Mouse (Mus musculus) myocyte (in vitro differentiated cells): ENCODE data around the gene Gm11983. TPM values are rescaled to one million over a fixed set of nuclear protein-coding genes. Genes with fewer than 3 reads are reported as not detected.

ENCODE experiments used
- H3K27me3 ChIP-seq: one replicate; pipeline ENCODE4 v1.6.1; 2011; ENCODE audit not compliant: control insufficient read depth, insufficient read depth, insufficient read length
- H3K36me3 ChIP-seq: one replicate; pipeline ENCODE4 v1.6.1; 2011; ENCODE audit not compliant: control insufficient read depth, insufficient read depth
- H3K4me2 ChIP-seq: one replicate; pipeline ENCODE4 v1.6.1; 2011; ENCODE audit warnings: low read depth, control low read depth
- H3K4me3 ChIP-seq: one replicate; pipeline ENCODE4 v1.5.1; 2011; ENCODE audit warnings: mild to moderate bottlenecking, control low read depth, moderate library complexity
- H3K79me2 ChIP-seq: one replicate; pipeline ENCODE4 v1.6.1; 2011; ENCODE audit not compliant: control insufficient read depth, insufficient read depth
- H3ac ChIP-seq: one replicate; pipeline ENCODE4 v1.6.1; 2011; ENCODE audit not compliant: control insufficient read depth, insufficient read length
- E2F4 ChIP-seq: IDR thresholded peaks from one replicate; pipeline ENCODE4 v1.6.1; 2011; ENCODE audit warnings: mild to moderate bottlenecking, control low read depth, moderate library complexity; ENCODE audit not compliant: insufficient read depth
- MYOG ChIP-seq, 3 experiments: IDR thresholded peaks; one replicate each; pipeline ENCODE4 v1.6.1; 2011; ENCODE audit warnings: control low read depth in 2 of 3, low read depth in 2 of 3, mild to moderate bottlenecking in 2 of 3; ENCODE audit not compliant: insufficient read length in 2 of 3, control insufficient read depth in 1 of 3, insufficient read depth in 1 of 3
- POLR2A ChIP-seq: IDR thresholded peaks from one replicate; pipeline ENCODE4 v1.6.1; 2011; ENCODE audit warnings: low read depth, mild to moderate bottlenecking, control low read depth, moderate library complexity; ENCODE audit not compliant: insufficient read length
- POLR2AphosphoS2 ChIP-seq: IDR thresholded peaks from one replicate; pipeline ENCODE4 v1.6.1; 2011; ENCODE audit warnings: low read depth, control low read depth; ENCODE audit not compliant: insufficient read length
- SRF ChIP-seq: IDR thresholded peaks from one replicate; pipeline ENCODE4 v1.6.1; 2011; ENCODE audit warnings: low read depth; ENCODE audit not compliant: control insufficient read depth, insufficient read length
- polyA plus RNA-seq: library from polyadenylated mRNA; unstranded; fragments of >200 nt; fragmentation: generic; extraction: Trizol; gene quantifications from one replicate; pipeline ENCODE4 v1.2.1, GENCODE M21; 2012; ENCODE audit warnings: missing spikeins

Gene Gm11983
- polyA plus RNA-seq, 1 experiment = not detected

DNA sequence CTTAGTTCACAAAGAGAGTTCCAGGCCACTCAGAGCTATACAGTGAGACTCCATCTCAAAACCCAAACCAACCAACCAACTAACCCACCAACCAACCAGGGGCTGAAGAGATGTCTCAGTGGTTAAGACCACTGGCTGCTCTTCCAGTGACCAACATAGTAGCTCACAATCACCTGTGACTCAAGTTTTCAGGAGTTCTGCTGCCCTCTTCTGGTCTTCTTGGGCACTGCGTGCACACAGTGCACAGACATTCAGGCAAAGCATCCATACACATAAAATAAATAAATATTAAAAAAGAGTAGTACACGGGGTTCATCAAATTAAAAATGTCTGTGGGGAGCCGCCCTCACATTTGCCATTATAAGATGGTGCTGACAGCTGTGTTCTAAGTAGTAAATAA is 46.8 kb downstream of the Gm11983 start:
- Histone ChIP-seq H3K27me3 (no peaks in the 10 kb centered on the region), H3K4me3 (no peak overlapping the region), H3ac (no peak overlapping the region), H3K4me2 (no peak overlapping the region), H3K36me3 (no peaks in the 10 kb centered on the region), H3K79me2 (no peaks in the 10 kb centered on the region)
- no peak for TF ChIP-seq E2F4
- no peak for TF ChIP-seq POLR2A
- no peak for TF ChIP-seq MYOG (IDR thresholded peaks at IDR 0.05; ENCODE audit: control insufficient read depth in 1 of 3, insufficient read depth in 1 of 3, insufficient read length in 2 of 3, low read depth in 2 of 3)
- no peak for TF ChIP-seq POLR2AphosphoS2
- TF ChIP-seq SRF = no peak

Other genes starting within 250 kb of the Gm11983 start
- gene Nacad, start 231.6 kb downstream of the Gm11983 start, polyA plus RNA-seq = 1.00 TPM
- gene Tbrg4, start 211.6 kb downstream of the Gm11983 start, polyA plus RNA-seq = 71.7 TPM
- not detected for gene Wap, start 199.0 kb downstream of the Gm11983 start, polyA plus RNA-seq
- 0.19 TPM for gene Ramp3, start 179.1 kb downstream of the Gm11983 start, polyA plus RNA-seq
- gene Adcy1, start 225.8 kb upstream of the Gm11983 start, polyA plus RNA-seq = 0.02 TPM